Mouse (Mus musculus) induced T-regulatory cell, adult 2 months (primary cell): Measurements from ENCODE around the gene Bmp8a.
"Not testable (repeated sequence)": the region's sequence is repeated elsewhere in the genome, so short reads cannot be mapped to it uniquely, and the experiment has no call there.

Experiments used
- DNase-seq: peaks from one replicate; pipeline ENCODE4 v3.0.0-alpha.2; 2012; ENCODE audit warnings: low read depth

The Bmp8a gene

DNA sequence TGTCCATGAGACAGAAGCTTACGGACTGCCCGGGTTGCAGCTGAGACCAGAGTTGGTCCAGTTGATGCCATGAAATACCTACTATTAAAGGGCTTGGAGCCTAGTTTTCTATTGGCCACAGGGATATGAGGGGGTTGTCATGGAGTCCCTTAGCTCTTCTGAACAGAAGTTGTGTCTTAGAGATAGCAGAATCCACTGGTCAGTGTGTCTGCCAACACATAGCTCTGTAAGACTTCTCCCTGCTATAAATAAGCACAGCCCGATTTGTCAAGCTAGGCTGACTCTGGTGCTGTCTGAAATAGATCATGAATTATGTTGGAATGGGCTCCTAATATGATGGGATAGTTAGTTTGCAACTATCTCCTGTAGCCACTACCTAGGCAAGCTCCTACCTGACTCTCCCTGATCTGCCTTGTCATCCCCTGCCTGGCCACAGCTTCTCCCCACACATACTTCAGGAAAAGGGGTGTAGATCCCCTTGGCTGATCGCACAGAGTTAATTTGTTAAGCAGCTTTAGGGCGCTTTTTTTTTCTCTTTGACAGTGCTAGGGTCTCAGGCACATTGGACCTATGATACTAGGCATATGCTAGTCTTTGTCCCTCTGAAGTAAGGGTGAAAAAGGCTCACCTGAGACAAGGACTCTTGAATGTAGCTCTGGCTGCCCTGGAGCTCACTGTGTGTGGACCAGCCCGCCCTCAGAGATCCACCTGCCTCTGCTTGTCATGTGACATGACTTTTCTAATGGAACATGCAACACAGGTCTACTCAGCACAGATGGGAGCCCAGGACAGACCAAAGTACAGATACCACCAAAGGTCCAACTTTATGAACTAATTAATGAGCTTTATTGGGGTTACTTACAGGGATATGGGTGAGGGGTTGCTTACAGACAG is 58.1 kb downstream of the Bmp8a start:
- DNase-seq = peak; percentile 7

DNA sequence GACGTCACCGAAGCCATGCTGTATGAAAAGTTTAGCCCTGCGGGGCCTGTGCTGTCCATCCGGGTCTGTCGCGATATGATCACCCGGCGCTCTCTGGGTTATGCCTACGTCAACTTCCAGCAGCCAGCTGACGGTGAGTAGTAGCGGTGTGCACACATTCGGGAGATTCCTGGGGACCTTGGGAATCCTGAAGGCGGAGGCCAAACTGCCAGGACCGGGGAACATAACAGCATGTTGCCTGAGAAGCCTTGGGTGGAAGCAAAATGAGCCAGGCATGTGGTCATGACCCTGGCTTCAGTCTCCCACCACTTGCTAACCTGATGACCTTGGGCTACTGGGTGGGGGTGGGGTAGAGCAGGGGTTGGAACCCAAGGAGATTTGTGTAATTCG is 59.4 kb downstream of the Bmp8a start:
- DNase-seq = not testable (repeated sequence)

DNA sequence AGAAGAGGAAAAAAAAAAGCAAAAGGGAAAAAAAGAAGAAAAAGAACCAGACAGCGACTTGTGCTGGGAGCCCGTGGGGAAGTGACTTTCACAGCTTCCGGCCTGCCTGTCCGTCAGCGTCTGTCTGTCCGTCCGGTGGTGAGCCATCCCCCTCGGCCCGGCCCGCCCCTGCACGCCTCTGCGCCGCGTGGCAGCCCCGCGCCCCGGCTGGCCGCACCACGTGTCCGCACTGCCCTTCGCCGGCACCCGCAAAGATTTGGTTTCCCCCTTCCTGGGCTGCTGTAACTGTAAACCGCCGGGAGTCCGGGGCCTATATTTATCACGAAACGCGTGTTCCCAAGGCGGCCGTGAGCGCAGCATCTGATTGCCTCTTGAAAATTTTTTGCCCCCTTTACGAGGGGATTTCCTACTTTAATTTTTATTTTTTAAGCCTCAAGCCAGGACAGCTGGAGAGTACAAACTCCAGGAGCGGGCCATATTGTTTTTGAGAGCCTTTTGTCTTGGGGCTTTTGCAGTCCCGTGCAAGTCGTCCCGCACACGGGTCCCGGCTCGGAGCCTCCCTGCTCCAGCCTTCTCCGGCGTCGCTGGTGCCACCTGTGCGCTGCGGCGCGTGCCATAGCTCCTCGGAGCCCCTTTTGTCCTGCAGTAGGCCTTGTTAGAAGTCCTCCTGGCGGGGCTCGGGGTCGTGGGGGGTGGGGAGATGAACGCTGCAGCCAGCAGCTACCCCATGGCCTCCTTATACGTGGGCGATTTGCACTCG is 60.0 kb downstream of the Bmp8a start:
- DNase-seq = peak; percentile 54

DNA sequence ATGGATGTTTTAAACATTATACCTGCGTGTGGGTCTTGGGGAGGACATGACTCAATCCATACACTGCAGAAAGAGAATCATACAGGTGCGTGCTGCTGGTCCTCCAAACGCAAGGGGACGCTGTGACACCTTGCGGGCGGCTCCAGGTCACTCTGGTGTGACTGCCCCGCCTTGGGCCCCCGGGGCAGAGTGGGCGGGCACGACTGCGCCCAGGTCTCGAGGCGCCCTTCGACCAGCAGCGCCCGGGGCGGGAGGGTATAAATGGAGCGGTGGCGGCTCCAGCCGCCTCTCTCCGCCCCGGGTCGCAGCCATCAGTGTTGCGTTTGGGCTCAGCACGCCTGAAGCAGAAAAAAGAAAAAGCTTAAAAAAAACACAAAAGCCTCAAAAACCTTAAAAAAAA is 60.6 kb downstream of the Bmp8a start:
- DNase-seq = peak; percentile 91

DNA sequence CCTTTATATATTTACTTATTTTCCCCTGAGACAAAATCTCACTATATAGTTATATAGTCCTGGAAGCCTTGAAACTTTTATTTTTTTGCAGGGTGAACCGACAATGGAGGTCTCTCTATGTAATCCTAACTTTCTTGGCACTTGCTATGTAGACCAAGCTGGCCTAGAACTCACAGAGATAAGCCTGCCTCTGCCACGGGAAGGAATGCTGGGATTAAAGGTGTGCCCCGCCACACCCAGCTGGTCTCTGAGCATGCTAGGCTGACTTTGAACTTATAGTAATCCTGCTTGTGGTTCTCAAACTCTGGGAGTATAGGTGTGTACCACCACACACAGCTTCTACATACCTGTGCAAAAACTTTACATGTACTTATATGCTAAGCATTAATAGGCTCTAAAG is 62.9 kb downstream of the Bmp8a start:
- DNase-seq = no peak

DNA sequence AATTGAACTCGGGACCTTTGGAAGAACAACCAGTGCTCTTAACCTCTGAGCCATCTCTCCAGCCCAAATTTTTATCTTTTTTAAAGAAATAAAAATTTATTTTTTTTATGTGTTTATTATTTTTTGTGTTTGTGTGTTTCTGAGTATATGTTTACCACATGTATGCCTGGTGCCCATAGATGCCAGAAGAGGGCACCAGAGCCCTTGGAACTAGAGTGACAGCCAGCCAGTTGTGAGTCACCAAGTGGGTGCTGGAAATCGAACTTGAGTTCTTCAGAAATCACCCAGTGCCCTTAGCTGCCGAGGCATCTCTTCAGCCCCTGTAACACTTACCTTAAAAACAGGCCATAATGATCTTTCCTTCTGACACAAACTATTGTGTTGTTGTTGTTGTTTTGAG is 72.0 kb downstream of the Bmp8a start:
- no peak for DNase-seq
